Mouse (Mus musculus) kidney, adult 10 weeks (tissue): ENCODE results near the gene Bex4. TPM values are rescaled to one million over a fixed set of nuclear protein-coding genes. Genes with fewer than 3 reads are reported as not detected.

ENCODE experiments used
- polyA plus RNA-seq: library from polyadenylated mRNA; stranded (reverse); fragments of 350-450 nt; fragmentation: Illumina TruSeq; extraction: RNeasy Lipid Tissue Mini Kit (QIAGEN cat#74804); gene quantifications from one replicate; pipeline ENCODE4 v1.2.3, GENCODE M21; 2014; ENCODE audit warnings: low read depth, low replicate concordance

Bex4 gene
- 60.9 TPM for polyA plus RNA-seq

DNA sequence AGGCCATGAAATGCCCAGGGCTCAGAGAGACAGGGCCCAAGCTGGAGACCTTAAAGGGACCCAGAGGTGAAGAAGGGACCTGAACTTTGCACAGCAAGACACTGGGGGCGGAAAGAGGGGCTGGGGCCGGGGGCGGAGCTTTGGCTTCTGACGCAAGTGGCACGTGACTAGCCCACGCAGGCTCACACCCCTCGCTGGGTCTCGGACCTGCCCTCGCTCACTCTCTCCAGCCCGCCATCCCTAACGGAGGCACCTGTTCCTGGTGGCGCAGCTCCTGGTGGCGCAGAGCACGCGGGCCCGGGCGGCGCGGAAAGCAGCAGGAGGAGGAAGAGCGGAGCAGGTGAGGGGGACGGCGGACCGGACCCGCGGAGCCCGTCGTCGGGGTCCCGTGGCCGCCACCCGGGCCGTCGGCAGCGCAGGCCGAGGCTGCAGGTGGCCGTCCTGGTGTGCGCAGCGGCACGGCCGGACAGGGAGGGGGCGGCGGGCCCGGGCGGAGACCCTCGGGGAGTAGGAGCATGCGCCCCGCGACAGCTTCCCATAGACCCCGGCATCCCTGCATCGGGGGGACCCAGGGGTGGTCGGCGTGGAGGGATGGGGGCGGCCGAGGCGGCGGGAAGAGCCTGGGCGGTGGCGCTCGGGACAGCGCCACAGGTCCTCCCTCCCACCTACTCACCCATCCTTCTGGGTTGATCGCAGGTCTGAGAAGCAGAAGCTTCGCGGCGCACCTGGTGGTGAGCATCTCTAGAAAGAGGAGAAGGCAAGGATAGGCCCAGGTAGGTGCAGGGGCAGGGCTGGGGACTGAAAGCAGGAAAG, at the start of gene Bex4:
Gene Bex4, plus strand, starts transcription at position 170 of the 813 bp plus-strand sequence.

DNA sequence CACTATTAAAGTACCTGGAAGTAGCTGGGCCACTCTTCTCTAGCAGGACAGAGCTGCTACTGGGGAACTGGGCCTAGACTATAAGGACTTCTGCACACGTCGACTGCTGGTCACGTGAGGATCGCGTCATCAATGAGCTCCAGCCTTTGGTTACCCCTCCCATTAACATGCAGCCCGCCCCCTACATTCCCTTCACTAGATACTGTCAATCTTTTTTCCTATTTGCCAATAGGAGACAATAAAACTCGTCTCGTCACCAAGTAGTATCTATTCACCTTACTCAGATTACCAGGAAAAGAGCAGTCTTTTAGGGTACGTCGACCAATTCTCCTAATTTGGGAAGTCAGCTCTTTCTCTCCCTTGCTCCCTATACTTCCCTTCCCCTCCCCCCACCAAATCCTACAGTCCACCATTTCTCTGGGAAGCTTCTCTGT, 33.3 kb downstream of the Bex4 start, which contains the start of gene Tceal8:
Gene Tceal8, minus strand, starts transcription at position 225 of the 434 bp plus-strand sequence.

Other genes starting within 250 kb of the Bex4 start
- gene Arxes2, start 145.2 kb upstream of the Bex4 start, polyA plus RNA-seq, result 5.0 TPM
- gene Arxes1, start 105.6 kb upstream of the Bex4 start, polyA plus RNA-seq, result 0.28 TPM
- gene Bex2, start 70.8 kb upstream of the Bex4 start, polyA plus RNA-seq, result 0.57 TPM
- not detected for gene Nxf3, start 53.7 kb upstream of the Bex4 start, polyA plus RNA-seq
- 222 TPM for gene Tceal8, start 33.3 kb downstream of the Bex4 start, polyA plus RNA-seq
- 0.81 TPM for gene Tceal5, start 64.9 kb downstream of the Bex4 start, polyA plus RNA-seq
- not detected for gene Tceal7, start 75.8 kb downstream of the Bex4 start, polyA plus RNA-seq
- gene Bex1, start 76.5 kb downstream of the Bex4 start, polyA plus RNA-seq, result 3.2 TPM
- gene Tceal9, start 106.1 kb downstream of the Bex4 start, polyA plus RNA-seq, result 406 TPM
- gene Bex3, start 131.3 kb downstream of the Bex4 start, polyA plus RNA-seq, result 19.0 TPM